Mouse (Mus musculus): ENCODE data around the gene Taco1. TPM values are rescaled to one million over a fixed set of nuclear protein-coding genes. Genes with fewer than 3 reads are reported as not detected.

Gene Taco1
- polyA plus RNA-seq (2014; fragmentation: Illumina TruSeq; extraction: RNeasy Lipid Tissue Mini Kit (QIAGEN cat#74804); ENCODE audit: low read depth, low replicate concordance): 12.3 TPM

GRCm38 (mm10) chr11:106065923-106066571 lies at the start of gene Taco1:
TSS of gene Taco1 (plus strand) at chr11:106066061.

GRCm38 (mm10) chr11:106036548-106037417 lies 29.1 kb upstream of the Taco1 start, which contains the start of gene Dcaf7:
TSS of gene Dcaf7 (plus strand) at chr11:106036872.

DNA sequence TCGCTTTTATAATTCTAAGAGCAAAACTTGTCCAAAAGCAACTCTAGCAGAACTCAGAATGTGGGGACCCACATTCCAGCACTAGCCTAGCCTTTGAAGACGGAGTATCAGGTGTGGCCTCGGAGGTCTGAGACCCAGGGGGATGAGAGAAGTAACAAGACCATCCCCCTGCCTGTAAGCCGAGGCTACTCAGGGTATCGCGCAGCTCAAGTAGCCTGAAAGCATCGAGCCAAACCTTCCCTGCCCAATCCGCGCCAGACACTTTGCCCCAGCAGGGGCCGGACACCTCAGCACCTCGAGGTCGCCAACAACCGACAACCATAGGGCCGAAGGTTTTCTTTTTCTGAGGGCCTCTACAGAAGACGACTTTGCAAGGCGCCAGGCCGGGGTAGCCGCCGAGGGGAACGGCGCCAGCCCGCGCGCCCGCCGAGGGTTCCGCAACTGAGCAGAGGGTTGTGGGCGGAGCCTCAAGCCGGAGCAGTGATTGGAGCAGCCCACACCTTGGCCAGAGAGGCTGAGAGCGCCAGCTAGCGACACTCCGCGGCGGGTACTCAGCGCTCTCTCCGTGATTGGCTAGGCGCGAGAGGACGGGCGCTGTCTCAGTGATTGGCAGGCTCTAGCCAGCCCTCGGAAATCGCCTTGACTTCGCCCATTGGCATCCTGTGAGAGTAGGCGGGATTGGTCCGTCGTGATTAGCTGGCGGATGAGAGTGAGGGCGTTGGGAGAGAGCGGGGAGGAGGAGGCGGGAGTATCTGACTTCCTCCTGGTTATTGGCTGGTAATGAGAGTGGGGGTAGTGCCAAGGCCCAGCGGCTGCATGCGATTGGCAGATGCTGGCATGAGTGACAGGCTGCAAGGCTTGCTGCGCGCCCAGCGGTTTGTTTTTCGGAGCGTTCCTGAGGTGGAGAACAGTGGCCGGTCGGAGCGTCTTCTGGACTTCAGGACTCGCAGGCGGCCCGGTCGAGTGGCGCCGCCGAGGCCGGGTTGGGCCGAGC lies 18.1 kb downstream of the Taco1 start, which contains the start of gene Map3k3:
Map3k3 (plus strand) TSS at position 906 of the 994 bp plus-strand sequence.

Other genes with a start within 250 kb of the Taco1 start
- gene Cyb561, start 112.7 kb upstream of the Taco1 start, polyA plus RNA-seq (2014; fragmentation: Illumina TruSeq; extraction: RNeasy Lipid Tissue Mini Kit (QIAGEN cat#74804); ENCODE audit: low read depth, low replicate concordance): 486 TPM
- gene Ace, start 98.1 kb upstream of the Taco1 start, polyA plus RNA-seq (2014; fragmentation: Illumina TruSeq; extraction: RNeasy Lipid Tissue Mini Kit (QIAGEN cat#74804); ENCODE audit: low read depth, low replicate concordance): 305 TPM
- 1.2 TPM for gene Ace3, start 71.4 kb upstream of the Taco1 start, polyA plus RNA-seq (2014; fragmentation: Illumina TruSeq; extraction: RNeasy Lipid Tissue Mini Kit (QIAGEN cat#74804); ENCODE audit: low read depth, low replicate concordance)
- 0.15 TPM for gene Kcnh6, start 57.9 kb upstream of the Taco1 start, polyA plus RNA-seq (2014; fragmentation: Illumina TruSeq; extraction: RNeasy Lipid Tissue Mini Kit (QIAGEN cat#74804); ENCODE audit: low read depth, low replicate concordance)
- gene Dcaf7, start 29.2 kb upstream of the Taco1 start, polyA plus RNA-seq (2014; fragmentation: Illumina TruSeq; extraction: RNeasy Lipid Tissue Mini Kit (QIAGEN cat#74804); ENCODE audit: low read depth, low replicate concordance): 42.8 TPM
- 39.8 TPM for gene Map3k3, start 18.6 kb downstream of the Taco1 start, polyA plus RNA-seq (2014; fragmentation: Illumina TruSeq; extraction: RNeasy Lipid Tissue Mini Kit (QIAGEN cat#74804); ENCODE audit: low read depth, low replicate concordance)
- 4.8 TPM for gene Gm10840, start 94.8 kb downstream of the Taco1 start, polyA plus RNA-seq (2014; fragmentation: Illumina TruSeq; extraction: RNeasy Lipid Tissue Mini Kit (QIAGEN cat#74804); ENCODE audit: low read depth, low replicate concordance)
- gene Limd2, start 94.8 kb downstream of the Taco1 start, polyA plus RNA-seq (2014; fragmentation: Illumina TruSeq; extraction: RNeasy Lipid Tissue Mini Kit (QIAGEN cat#74804); ENCODE audit: low read depth, low replicate concordance): 43.2 TPM
- gene Strada, start 136.1 kb downstream of the Taco1 start, polyA plus RNA-seq (2014; fragmentation: Illumina TruSeq; extraction: RNeasy Lipid Tissue Mini Kit (QIAGEN cat#74804); ENCODE audit: low read depth, low replicate concordance): 21.7 TPM
- 76.2 TPM for gene Ccdc47, start 150.3 kb downstream of the Taco1 start, polyA plus RNA-seq (2014; fragmentation: Illumina TruSeq; extraction: RNeasy Lipid Tissue Mini Kit (QIAGEN cat#74804); ENCODE audit: low read depth, low replicate concordance)
- gene Ddx42, start 150.9 kb downstream of the Taco1 start, polyA plus RNA-seq (2014; fragmentation: Illumina TruSeq; extraction: RNeasy Lipid Tissue Mini Kit (QIAGEN cat#74804); ENCODE audit: low read depth, low replicate concordance): 43.4 TPM
- gene Ftsj3, start 190.0 kb downstream of the Taco1 start, polyA plus RNA-seq (2014; fragmentation: Illumina TruSeq; extraction: RNeasy Lipid Tissue Mini Kit (QIAGEN cat#74804); ENCODE audit: low read depth, low replicate concordance): 37.5 TPM
- 123 TPM for gene Psmc5, start 190.1 kb downstream of the Taco1 start, polyA plus RNA-seq (2014; fragmentation: Illumina TruSeq; extraction: RNeasy Lipid Tissue Mini Kit (QIAGEN cat#74804); ENCODE audit: low read depth, low replicate concordance)
- gene Smarcd2, start 206.9 kb downstream of the Taco1 start, polyA plus RNA-seq (2014; fragmentation: Illumina TruSeq; extraction: RNeasy Lipid Tissue Mini Kit (QIAGEN cat#74804); ENCODE audit: low read depth, low replicate concordance): 55.6 TPM
- gene Tcam1, start 210.6 kb downstream of the Taco1 start, polyA plus RNA-seq (2014; fragmentation: Illumina TruSeq; extraction: RNeasy Lipid Tissue Mini Kit (QIAGEN cat#74804); ENCODE audit: low read depth, low replicate concordance): 2.4 TPM
- not detected for gene Gh, start 235.8 kb downstream of the Taco1 start, polyA plus RNA-seq (2014; fragmentation: Illumina TruSeq; extraction: RNeasy Lipid Tissue Mini Kit (QIAGEN cat#74804); ENCODE audit: low read depth, low replicate concordance)
- 0.97 TPM for gene Cd79b, start 248.7 kb downstream of the Taco1 start, polyA plus RNA-seq (2014; fragmentation: Illumina TruSeq; extraction: RNeasy Lipid Tissue Mini Kit (QIAGEN cat#74804); ENCODE audit: low read depth, low replicate concordance)

Measured in adipose tissue, adult 10 weeks (tissue).